Mouse (Mus musculus) stomach, postnatal 0 days (tissue): Measurements from ENCODE around the gene Adam15.

Experiments used
- CTCF ChIP-seq: IDR thresholded peaks from 2 replicates; pipeline ENCODE4 v1.5.1; 2016; ENCODE audit warnings: antibody characterized with exemption, low read depth, mild to moderate bottlenecking, moderate library complexity
- EP300 ChIP-seq: optimal IDR thresholded peaks from 2 replicates; pipeline ENCODE3; 2016; ENCODE audit warnings: antibody characterized with exemption

DNA sequence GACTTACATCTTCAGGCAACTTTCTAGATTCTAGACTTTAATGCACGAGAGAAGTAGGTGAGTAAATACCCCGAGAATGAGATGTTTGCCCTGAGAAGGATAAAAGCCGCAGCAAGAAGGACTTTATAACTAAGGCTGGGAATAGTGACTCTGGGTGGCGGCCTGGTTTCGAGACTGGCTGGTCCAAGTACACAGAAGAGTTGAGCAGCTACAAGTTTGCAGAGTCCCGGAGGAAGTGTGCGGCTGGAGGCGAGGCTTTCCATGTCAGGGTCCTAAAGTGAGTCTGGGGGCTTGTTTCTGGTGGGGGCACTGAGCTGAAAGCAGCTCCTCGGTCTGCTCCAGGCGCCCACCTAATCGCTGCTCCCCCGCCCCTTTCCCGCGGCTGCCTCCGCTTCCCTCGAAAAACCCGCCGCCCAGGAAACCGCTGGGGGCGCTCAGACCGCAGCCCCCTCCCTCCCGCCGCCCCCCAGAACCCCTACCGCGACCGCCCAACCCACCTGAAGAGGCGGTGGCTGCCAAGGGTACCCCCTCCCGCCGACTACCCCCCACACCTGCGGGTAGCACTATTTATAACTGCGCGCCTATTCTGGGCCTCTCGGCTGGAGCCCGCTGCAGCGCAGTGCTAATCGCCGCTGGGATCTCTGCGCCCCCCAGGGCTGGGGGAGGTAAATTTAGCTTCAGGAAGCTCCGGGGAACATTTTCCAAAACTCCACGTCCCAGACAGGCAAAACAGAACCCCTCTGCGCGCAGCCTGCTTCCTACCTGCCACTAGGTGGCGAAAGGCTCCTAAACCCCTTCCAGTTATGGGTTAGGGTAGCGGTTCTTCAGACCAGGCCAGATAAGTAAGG lies 46.2 kb upstream of the Adam15 start:
- peak; percentile 93 for TF ChIP-seq CTCF
- TF ChIP-seq EP300, result no peak
